Mouse (Mus musculus): ENCODE data around the gene Egfl8. TPM values are rescaled to one million over a fixed set of nuclear protein-coding genes. Genes with fewer than 3 reads are reported as not detected.

Egfl8 gene
- polyA plus RNA-seq, 1 experiment from 2014 or later: 4.0 TPM

DNA sequence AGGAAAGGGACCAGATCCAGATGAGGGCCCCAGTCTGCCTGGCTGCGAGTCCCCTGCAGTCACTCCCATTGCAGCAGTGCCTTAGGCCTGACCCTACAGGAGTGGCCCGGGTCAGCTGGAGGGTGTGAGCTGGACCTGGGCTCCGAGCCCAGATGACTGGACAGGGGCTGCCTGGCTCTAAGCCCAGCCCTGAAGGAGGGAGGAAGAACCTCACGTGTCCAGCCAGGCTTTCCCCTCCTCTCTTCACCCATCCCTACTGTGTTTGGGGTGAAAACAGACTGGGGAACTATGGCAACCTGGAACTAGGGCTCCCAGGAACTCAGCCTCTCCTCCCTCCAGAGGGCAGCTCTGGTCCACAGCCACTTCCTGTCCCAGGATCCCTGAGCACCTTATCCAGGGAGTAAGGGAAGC is 39.8 kb upstream of the Egfl8 start:
- Histone ChIP-seq H3K9me3 (no peaks in the 10 kb centered on the region), H3K36me3 (replicated peaks) (peaks cover 51% of the 10 kb centered on the region), H3K27me3 (replicated peaks; ENCODE audit: low read depth, poor library complexity, severe bottlenecking) (peaks cover 21% of the 10 kb centered on the region), H3K4me3 (0 out of 2 replicates have a peak overlapping the region, but pooled peaks have one; percentile 6), H3K27ac (replicated peaks) (peak overlapping the region; percentile 30; the same call in 1 of the 2 replicates), H3K4me1 (peaks cover 37% of the 10 kb centered on the region)
- WGBS: 62% methylated on average over 4 of the region's 4 CpGs
- DNase-seq (ENCODE audit: low spot score): no peak

- WGBS: 81% methylated on average over 7 of the region's 7 CpGs
- no peak for DNase-seq (ENCODE audit: low spot score)
Observed at GRCm38 (mm10) chr17:34655160-34655559, 39.4 kb upstream of the Egfl8 start.

DNA sequence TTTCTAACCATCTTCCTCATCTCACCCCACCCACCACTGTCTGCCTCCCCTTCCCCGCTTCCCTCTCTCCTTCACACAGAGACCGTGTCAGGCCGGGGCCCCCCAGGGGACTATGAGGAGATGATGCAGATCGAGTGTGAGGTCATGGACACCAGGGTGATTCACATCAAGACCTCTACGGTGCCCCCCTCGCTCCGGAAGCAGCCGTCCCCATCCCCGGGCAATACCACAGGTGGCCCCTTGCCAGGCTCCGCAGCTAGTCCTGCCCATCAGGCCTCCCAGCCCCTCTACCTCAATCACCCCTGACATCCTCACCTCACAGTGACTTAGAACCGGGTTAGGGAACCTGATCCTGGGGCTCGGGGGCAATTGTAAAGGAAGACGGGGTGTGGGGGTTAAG is 38.6 kb upstream of the Egfl8 start:
- H3K4me1 ChIP-seq: peaks cover 32% of the 10 kb centered on the region
- peaks cover 63% of the 10 kb centered on the region for H3K36me3 ChIP-seq (replicated peaks)
- H3K9me3 ChIP-seq: no peaks in the 10 kb centered on the region
- no peak overlapping the region for H3K27ac ChIP-seq (replicated peaks)
- H3K27me3 ChIP-seq (replicated peaks; ENCODE audit: low read depth, poor library complexity, severe bottlenecking): peaks cover 9% of the 10 kb centered on the region
- DNase-seq (ENCODE audit: low spot score): no peak
- H3K4me3 ChIP-seq: 0 out of 2 replicates have a peak overlapping the region, but pooled peaks have one; percentile 2
- 93% methylated on average over 13 of the region's 13 CpGs for WGBS

More at GRCm38 (mm10) chr17:34655160-34655559, 39.4 kb upstream of the Egfl8 start:
- peaks cover 32% of the 10 kb centered on the region for H3K4me1 ChIP-seq
- peak overlapping the region; percentile 30; the same call in 1 of the 2 replicates for H3K27ac ChIP-seq (replicated peaks)
- peaks cover 16% of the 10 kb centered on the region for H3K27me3 ChIP-seq (replicated peaks; ENCODE audit: low read depth, poor library complexity, severe bottlenecking)
- no peaks in the 10 kb centered on the region for H3K9me3 ChIP-seq
- H3K36me3 ChIP-seq (replicated peaks): peaks cover 55% of the 10 kb centered on the region
- H3K4me3 ChIP-seq: 0 out of 2 replicates have a peak overlapping the region, but pooled peaks have one; percentile 6

DNA sequence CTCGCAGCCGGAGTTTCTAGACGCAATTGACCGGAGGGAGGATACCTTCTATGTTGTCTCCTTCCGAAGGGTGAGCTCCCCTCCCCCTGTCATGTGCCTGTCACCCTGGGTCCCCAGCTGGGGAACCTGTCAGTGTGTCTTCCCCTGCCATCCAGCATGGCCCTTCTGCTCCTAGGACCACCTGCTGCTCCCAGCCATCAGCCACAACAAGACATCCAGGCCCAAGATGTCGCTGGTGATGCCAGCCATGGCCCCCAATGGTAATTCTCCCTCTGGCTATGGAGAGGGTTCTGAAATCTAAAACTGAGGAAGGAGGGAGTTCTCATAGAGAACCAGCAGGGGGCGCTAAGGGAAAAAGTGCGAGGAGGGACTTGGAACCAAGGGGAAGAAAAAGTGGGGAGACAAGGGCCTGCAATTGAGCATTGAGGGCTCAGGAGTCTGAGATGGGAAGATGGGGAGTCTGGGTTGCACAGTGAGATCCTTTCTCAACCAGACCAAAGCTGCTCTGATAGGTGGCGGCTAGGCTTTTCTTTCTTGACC is 38.0 kb upstream of the Egfl8 start:
- peak; percentile 62 for DNase-seq (ENCODE audit: low spot score)
- Histone ChIP-seq H3K36me3 (replicated peaks) (peaks cover 69% of the 10 kb centered on the region), H3K4me3 (peak overlapping the region; percentile 2; the same call in 1 of the 2 replicates), H3K27ac (replicated peaks) (no peak overlapping the region), H3K27me3 (replicated peaks; ENCODE audit: low read depth, poor library complexity, severe bottlenecking) (peaks cover 3% of the 10 kb centered on the region; the same call in 1 of the 2 replicates), H3K4me1 (peaks cover 36% of the 10 kb centered on the region), H3K9me3 (no peaks in the 10 kb centered on the region)
- 65% methylated on average over 9 of the region's 9 CpGs for WGBS

DNA sequence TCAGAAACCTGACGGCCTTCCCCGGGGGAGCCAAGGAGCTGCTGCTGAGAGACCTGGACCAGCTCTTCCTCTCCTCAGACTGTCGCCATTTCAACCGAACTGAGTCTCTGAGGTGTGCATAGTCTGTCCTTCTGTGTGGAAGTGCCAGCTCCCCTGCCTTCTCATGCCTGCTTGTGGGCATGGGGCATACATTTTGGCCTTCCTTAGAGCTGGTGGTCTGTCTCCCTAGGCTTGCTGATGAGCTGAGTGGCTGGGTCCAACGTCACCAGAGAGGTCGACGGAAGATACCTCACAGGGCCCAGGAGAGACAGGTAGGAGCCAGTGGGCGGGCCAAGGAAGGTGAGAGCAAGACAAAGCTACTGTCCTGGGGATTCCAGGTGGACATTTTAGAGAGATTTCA is 37.2 kb upstream of the Egfl8 start:
- Histone ChIP-seq H3K27ac (replicated peaks) (no peak overlapping the region), H3K4me1 (peaks cover 44% of the 10 kb centered on the region), H3K36me3 (replicated peaks) (peaks cover 72% of the 10 kb centered on the region), H3K27me3 (replicated peaks; ENCODE audit: low read depth, poor library complexity, severe bottlenecking) (no peaks in the 10 kb centered on the region), H3K9me3 (no peaks in the 10 kb centered on the region), H3K4me3 (no peak overlapping the region)
- no peak for DNase-seq (ENCODE audit: low spot score)
- 93% methylated on average over 8 of the region's 8 CpGs for WGBS

GRCm38 (mm10) chr17:34652546-34652945 is 36.8 kb upstream of the Egfl8 start:
- H3K36me3 ChIP-seq (replicated peaks): peaks cover 72% of the 10 kb centered on the region
- WGBS: 86% methylated on average over 10 of the region's 10 CpGs

DNA sequence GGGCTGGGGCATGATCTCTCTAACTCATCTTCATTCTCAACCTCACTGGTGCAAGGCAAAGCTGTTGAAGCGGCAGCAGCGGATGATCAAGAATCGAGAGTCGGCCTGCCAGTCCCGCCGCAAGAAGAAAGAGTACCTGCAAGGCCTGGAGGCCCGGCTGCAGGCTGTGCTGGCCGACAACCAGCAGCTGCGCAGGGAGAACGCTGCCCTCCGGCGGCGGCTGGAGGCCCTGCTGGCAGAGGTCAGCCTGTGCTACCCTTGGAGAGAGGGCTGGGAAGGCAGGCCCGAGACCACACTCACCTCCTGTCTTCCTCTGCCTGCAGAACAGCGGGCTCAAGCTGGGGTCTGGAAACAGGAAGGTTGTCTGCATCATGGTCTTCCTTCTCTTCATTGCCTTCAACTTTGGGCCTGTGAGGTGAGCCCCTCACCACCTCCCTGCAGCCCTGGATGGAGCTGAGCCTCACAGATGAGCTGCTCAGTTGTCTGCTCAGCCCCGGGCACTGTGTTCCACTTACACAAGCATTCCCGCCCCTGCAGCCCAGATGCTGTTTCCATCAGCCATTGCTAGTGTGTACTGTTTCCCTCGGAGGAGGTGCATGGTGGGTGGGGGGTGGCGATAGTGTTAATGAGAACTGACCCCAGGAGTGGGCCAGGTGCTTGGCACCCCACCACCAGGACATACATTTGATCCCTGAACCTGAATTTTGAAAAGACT is 35.9 kb upstream of the Egfl8 start:
- peaks cover 41% of the 10 kb centered on the region for H3K4me1 ChIP-seq
- H3K4me3 ChIP-seq: peak overlapping the region; percentile 13; the same call in 1 of the 2 replicates
- peak; percentile 63 for DNase-seq (ENCODE audit: low spot score)
- no peak overlapping the region for H3K27ac ChIP-seq (replicated peaks)
- H3K27me3 ChIP-seq (replicated peaks; ENCODE audit: low read depth, poor library complexity, severe bottlenecking): no peaks in the 10 kb centered on the region
- no peaks in the 10 kb centered on the region for H3K9me3 ChIP-seq
- H3K36me3 ChIP-seq (replicated peaks): peaks cover 72% of the 10 kb centered on the region
- 57% methylated on average over 19 of the region's 19 CpGs for WGBS

More at GRCm38 (mm10) chr17:34652546-34652945, 36.8 kb upstream of the Egfl8 start:
- no peak for DNase-seq (ENCODE audit: low spot score)
- no peak overlapping the region for H3K27ac ChIP-seq (replicated peaks)
- H3K4me3 ChIP-seq: no peak overlapping the region
- H3K4me1 ChIP-seq: peaks cover 46% of the 10 kb centered on the region
- H3K27me3 ChIP-seq (replicated peaks; ENCODE audit: low read depth, poor library complexity, severe bottlenecking): no peaks in the 10 kb centered on the region
- H3K9me3 ChIP-seq: no peaks in the 10 kb centered on the region

- Histone ChIP-seq H3K9me3 (no peaks in the 10 kb centered on the region), H3K36me3 (replicated peaks) (peaks cover 78% of the 10 kb centered on the region), H3K27me3 (replicated peaks; ENCODE audit: low read depth, poor library complexity, severe bottlenecking) (no peaks in the 10 kb centered on the region), H3K27ac (replicated peaks) (no peak overlapping the region), H3K4me1 (peaks cover 40% of the 10 kb centered on the region), H3K4me3 (no peak overlapping the region)
- no peak for DNase-seq (ENCODE audit: low spot score)
- WGBS: 91% methylated on average over 14 of the region's 14 CpGs
Observed at GRCm38 (mm10) chr17:34650781-34651180, 35.0 kb upstream of the Egfl8 start.

- WGBS: 89% methylated on average over 18 of the region's 18 CpGs
- Histone ChIP-seq H3K4me3 (0 out of 2 replicates have a peak overlapping the region, but pooled peaks have one; percentile 6), H3K9me3 (no peaks in the 10 kb centered on the region)
Observed at GRCm38 (mm10) chr17:34649106-34649864, 33.5 kb upstream of the Egfl8 start.

GRCm38 (mm10) chr17:34648141-34648890 is 32.5 kb upstream of the Egfl8 start:
- no peak for DNase-seq (ENCODE audit: low spot score)
- Histone ChIP-seq H3K27ac (replicated peaks) (no peak overlapping the region), H3K4me1 (peaks cover 39% of the 10 kb centered on the region), H3K4me3 (peak overlapping the region; percentile 99), H3K9me3 (no peaks in the 10 kb centered on the region), H3K36me3 (replicated peaks) (peaks cover 58% of the 10 kb centered on the region), H3K27me3 (replicated peaks; ENCODE audit: low read depth, poor library complexity, severe bottlenecking) (no peaks in the 10 kb centered on the region)
- 81% methylated on average over 16 of the region's 16 CpGs for WGBS

More at GRCm38 (mm10) chr17:34649106-34649864, 33.5 kb upstream of the Egfl8 start:
- Histone ChIP-seq H3K36me3 (replicated peaks) (peaks cover 68% of the 10 kb centered on the region), H3K4me1 (peaks cover 39% of the 10 kb centered on the region), H3K27ac (replicated peaks) (0 out of 2 replicates have a peak overlapping the region, but pooled peaks have one; percentile 20), H3K27me3 (replicated peaks; ENCODE audit: low read depth, poor library complexity, severe bottlenecking) (no peaks in the 10 kb centered on the region)
- DNase-seq (ENCODE audit: low spot score): no peak

DNA sequence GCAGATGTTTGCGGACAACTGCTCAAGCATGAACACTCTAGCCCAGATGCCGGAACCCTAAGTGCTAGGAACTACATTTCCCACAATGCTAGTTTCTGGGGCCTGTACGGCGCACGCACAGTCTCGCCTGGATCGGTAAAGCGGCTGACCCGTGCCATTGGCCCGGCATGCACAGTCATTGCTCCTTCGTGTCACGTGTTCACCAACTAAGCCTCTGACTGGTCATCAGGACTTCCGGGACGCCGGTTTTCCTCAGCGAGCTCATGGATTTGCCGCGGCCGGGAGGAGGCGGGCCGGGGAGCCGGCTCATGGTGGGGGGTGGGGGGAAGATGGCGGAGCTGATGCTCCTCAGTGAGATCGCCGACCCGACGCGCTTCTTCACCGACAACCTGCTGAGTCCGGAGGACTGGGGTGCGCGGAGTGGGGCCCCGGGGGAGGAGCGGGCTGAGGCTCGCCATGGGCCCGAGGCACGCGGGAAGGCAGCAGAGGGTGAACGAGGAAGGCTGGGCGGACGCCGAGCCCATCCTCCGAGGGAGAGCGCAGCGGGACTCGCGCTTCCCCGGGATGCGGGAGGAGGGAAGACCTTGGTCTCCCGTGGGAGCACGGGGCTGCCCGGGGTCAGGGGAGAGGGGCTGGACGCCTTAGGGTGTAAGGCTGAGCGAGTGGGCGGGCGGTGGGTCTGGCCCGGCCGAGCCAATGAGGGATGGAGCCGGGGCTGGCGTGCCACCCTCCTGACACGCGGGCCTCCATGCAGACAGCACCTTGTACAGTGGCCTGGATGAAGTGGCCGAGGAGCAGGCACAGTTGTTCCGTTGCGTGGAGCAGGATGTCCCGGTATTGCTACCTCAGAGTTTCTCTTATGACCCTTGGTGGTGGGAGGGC is 31.4 kb upstream of the Egfl8 start, which contains the start of gene Atf6b:
Gene Atf6b, plus strand, starts transcription at position 241 of the 882 bp plus-strand sequence.
- peak within 1 kb of the TSS; percentile 99 for H3K4me3 ChIP-seq
- H3K4me1 ChIP-seq: peaks cover 39% of the 10 kb centered on the region
- H3K27ac ChIP-seq (replicated peaks): peak within 1 kb of the TSS; percentile 95
- WGBS: 1% methylated on average over 66 of the region's 66 CpGs
- no peaks in the 10 kb centered on the region for H3K9me3 ChIP-seq
- H3K36me3 ChIP-seq (replicated peaks): peaks cover 46% of the 10 kb centered on the region
- peak; percentile 96 for DNase-seq (ENCODE audit: low spot score)
- no peaks in the 10 kb centered on the region for H3K27me3 ChIP-seq (replicated peaks; ENCODE audit: low read depth, poor library complexity, severe bottlenecking)

Data from embryonic facial prominence, embryonic 10.5 days (tissue).